Mouse (Mus musculus): ENCODE measurements around the gene Cct6b.
"Not testable (repeated sequence)": the region's sequence is repeated elsewhere in the genome, so short reads cannot be mapped to it uniquely, and the experiment has no call there.

Gene Cct6b

DNA sequence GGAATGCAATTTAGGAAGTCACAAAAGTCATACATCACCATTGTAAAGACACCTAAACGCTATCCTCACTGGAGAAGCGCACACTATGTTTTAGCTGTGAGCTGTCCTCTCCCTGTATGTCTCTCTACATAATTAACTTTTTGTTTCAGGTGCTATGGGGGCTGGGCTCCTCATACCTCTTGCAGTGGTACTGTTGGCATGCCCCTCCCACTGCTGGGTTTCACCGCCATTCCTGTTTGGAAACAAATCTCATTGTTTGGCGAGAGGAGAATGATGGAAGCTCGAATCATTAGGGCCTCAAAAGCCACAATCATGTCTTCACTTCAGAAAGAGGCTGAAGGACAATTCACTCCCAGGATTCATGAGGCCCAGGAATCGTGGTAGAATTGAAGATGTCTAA lies 59.0 kb downstream of the Cct6b start:
- DNase-seq (ENCODE audit: low read depth, low spot score): no peak

DNA sequence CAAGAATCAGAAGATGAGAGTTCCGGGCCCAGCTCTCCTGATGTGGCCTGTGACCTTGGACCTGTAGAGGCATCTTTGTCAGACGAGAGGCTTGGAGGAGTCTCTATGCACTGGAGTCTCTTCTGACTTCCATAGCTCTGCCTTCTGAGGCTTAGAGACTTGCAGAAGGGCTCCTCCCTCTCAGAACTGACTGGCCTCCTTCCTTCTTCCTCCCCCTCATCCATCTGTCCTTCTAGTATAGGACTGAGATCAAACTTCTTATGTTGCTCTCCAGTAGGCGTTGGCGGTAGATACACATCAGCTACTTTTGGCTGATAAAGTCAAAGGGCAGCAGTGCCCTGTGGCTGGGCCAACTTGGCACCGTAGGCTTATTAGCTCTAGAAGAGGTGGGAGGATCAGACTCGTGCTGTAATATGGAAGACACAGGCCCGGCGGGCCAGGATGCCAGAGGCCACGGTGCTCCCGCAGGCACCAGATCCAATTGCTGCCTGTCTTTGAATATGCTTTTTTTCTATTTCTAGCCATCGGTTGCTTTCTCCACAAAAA lies 64.2 kb downstream of the Cct6b start:
- DNase-seq (ENCODE audit: low read depth, low spot score): no peak

DNA sequence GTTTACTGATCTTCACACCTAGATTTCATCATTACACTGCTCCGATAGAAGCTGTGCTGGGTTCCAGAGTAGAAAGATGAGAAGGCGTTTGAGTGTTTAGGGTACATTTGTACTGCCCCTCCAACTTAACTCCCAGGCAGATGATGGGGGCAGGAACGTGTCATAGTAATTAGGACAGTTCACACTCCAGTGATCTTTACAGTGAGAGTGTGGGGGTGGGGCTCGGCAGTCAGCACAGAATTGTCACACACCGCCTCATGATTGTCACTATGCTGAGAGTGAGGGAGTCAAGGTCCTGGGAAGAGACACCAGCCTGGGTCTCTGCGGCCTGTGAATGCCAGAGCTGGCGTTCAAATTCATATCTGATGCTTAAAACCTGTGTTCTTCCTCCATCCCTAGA lies 68.2 kb downstream of the Cct6b start:
- DNase-seq (ENCODE audit: low read depth, low spot score): no peak

DNA sequence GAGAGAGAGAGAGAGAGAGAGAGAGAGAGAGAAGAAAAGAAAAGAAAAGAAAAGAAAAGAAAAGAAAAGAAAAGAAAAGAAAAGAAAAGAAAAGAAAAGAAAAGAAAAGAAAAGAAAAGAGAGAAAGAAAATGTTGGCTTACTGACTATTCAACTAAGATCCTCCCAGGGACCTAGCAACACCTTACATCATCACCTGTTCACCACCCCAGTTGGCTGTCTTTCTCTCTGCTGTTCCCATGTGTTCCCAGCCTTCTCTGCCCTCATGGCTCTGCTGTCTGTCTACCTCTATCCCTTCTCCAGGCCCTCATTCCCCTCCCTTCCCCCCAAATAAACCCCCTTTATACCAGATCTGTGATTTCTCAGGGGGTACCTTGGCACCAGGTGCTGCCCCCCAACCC lies 69.2 kb downstream of the Cct6b start:
- DNase-seq (ENCODE audit: low read depth, low spot score): not testable (repeated sequence)

DNA sequence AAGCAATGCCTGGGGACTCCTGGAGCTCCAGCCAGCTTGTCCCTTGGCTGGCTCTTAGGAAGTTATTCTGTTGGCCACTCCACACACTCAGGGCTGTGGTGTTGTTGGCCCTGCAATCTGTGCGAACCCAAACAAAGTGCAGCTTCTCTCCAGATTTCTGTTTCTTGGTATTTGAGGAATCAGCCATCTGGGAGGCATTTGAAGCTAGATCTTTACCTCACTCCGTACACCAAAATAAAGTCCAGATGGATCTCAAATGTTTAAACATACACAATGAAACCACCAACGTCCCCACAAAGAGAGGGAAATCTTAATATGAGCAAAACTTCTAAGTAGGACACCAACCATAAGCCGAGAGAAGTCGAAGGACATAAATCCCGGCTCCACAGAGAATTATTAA lies 71.5 kb downstream of the Cct6b start:
- no peak for DNase-seq (ENCODE audit: low read depth, low spot score)

DNA sequence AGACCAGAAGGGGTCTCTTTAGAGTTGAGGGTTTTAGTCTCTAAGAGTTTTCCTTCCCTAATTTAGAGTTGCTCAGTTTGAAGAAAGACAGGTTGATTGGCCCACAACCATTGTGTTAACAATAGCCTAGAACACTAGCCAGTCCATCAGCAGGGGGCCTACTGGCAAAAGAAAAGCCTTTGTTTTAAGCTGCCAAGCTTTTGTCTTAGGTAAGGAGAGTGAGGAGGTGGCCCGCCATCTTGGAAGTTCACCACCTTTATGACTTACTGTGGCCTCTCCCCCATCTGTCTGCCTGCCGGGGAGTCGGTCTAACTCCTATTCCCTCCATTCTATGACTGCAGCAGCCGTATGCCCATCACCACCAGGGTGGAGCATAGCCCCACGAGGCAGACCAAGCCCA lies 73.6 kb downstream of the Cct6b start:
- DNase-seq (ENCODE audit: low read depth, low spot score): no peak

DNA sequence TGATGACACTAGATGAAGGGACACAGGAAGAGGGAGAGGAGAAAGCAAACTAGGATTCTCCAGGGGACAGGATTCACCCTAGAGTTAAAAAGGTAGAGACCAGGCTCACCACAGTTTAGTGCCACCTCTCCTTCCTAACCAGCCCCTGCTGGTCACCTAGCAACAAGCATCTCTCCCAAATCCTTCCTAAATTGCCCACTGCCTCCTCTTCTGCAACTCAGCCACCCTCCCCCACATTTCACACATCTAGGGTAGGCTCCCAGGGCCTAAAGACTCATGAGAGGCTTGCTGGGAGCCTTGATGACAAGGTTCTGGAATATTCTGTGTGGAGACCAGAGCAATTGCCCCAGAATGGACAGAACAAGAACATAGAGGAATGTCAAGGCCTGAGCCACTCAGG lies 76.5 kb downstream of the Cct6b start:
- DNase-seq (ENCODE audit: low read depth, low spot score): no peak

DNA sequence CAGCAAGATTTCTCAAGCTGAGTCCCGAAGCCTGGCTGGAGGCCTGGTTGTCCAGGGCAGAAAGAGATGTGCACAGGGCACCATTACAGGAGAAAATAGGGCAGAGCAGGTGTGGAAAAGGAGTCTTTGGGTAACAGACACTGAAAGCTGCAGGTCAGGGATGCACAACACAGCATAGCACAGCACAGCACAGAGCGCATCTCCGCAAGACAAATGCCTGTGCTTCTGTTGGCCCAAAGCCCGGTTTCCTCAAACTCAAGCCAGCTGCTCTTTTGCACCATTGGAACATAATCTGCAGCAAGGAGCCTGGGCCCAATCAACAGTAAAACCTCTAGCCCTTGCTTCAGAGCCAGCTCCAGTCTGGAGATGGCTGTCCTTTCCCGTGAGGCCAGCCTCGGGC lies 79.4 kb downstream of the Cct6b start:
- no peak for DNase-seq (ENCODE audit: low read depth, low spot score)

DNA sequence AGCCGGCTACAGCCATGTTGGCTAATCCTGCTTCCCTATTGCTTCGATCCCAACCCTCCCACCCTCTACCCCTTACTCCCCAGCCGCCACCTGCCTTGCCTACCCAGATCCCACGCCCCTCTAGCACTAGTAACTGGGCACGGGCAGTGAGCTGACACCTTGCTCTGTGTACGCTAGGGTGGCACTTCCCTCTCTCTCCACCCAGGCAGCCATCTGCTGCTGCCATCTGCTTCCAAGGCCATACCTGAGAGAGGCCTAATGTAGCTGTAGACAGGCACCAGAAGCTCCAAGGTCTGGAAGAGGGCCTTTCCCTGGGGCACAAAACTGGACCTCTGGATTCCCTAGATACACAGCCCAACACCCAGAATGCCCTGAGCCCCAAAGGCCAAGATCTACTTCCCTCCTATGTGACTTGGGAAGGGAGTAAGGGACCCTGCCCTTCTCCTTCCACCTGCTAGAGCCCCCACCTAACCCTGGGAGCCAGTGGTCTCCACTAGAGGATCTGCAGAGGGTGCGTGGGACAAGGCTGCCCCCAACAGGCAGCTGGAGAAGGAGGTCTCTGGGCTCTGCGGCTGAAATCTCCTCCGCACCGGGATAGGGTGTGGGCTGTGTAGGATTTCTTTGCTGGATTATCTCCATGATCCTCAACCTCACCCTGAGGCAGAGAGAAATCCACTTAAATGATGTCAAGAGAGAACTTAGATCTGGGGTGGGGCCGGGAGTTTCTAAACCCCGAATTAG lies 80.2 kb downstream of the Cct6b start:
- DNase-seq (ENCODE audit: low read depth, low spot score): peak; percentile 11

DNA sequence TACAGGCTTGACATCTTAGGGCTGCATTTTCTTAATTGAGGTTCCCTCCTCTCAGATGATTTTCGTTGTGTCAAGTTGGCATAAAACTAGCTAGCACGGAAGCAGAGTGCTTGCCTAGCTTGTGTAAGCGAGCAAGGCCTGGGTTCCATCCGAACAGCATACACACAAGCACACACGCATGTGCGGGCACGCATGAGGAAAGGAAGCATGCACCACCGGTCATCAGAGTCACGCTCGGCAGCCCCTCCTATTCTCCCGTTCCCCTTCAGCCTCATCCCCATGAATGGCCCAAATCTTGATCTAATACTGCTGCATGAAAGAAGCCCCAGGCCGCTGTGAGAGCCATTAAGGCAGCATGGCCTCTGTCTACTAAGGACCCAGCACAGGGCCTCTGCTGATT lies 85.6 kb downstream of the Cct6b start:
- no peak for DNase-seq (ENCODE audit: low read depth, low spot score)

Data from embryo, embryonic 11.5 days (tissue).